22 mouse cellular contexts compared by ENCODE assay signal in the genomic region with DNA sequence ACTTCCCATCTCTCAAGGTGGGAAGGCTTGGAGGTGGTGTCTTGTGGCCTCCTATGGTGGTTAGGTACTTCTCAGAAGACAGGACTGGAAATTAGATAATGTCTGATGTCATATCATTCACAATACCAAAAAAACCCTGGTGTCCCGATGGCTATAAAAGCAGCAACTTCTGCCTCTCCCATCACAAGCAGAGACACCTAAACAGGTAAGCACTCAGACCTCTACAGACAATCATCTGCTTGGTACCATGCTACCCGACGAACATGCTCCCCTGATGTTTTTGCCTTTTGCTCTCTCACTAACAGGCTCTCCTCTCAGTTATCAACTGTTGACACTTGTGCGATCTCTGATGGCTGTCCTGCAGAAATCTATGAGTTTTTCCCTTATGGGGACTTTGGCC. TPM values are rescaled to one million over a fixed set of nuclear protein-coding genes. Genes with fewer than 3 reads are reported as not detected.
"Had no signal": no experiment of that assay in that cellular context is flagged by ENCODE, and none has a peak within 500 bp of the region (broad histone marks: within the 10 kb centered on the region; RNA-seq: fewer than 3 reads in every experiment).

TSS of gene Il22 (plus strand) at position 301 of the 400 bp plus-strand sequence.

- DNase-seq: left cerebral cortex, postnatal 4 days; liver; liver, embryonic 13.5 days; liver, postnatal 0 days; lung, adult 18-20 months; lung, adult 2 months; lung, embryonic 14.5 days; lung, postnatal 10 days; lung, postnatal 14 days; lung, postnatal 36 days; lung, postnatal 4 days; midbrain, embryonic 14.5 days had no signal

RNA-seq across cellular contexts. Expression of gene Il22, which starts in this region (rescaled TPM):
- total RNA-seq: left cerebral cortex, postnatal 10 days; left cerebral cortex, postnatal 14 days; left cerebral cortex, postnatal 25 days; left cerebral cortex, postnatal 36 days; left cerebral cortex, postnatal 4 days; liver, adult 2 months; megakaryocyte progenitor cell, adult 5-6 weeks; megakaryocyte, adult 5-6 weeks; megakaryocyte-erythroid progenitor cell, adult 5-6 weeks; midbrain, postnatal 0 days; monocyte, adult 5-6 weeks had no signal
